Mouse (Mus musculus): ENCODE data around the gene Lcn2. TPM values are rescaled to one million over a fixed set of nuclear protein-coding genes. Genes with fewer than 3 reads are reported as not detected.

Lcn2 gene
- polyA plus RNA-seq, 2 experiments: 1.3 to 2.8 TPM

DNA sequence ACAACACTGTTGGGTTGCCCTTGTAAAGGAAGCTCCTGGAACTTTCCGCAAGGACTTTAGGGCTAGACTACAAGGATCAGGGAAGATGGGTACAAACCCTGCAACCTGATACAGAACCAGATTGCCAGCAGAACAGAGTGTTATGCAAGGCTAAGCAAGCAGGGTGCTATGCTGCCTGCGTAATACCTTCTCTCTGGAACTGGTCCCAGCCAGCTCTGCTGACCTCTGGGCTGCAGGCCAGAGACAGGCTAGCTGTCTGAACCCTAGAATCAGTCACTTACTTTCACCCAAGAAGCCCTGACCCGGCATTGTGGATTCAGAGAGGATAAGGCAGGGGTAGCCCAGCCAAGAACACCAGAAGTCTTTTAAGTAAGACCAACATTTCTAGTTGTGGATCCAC is 31.3 kb upstream of the Lcn2 start:
- Histone ChIP-seq H3K4me3 (replicated peaks; ENCODE audit: low read length) (no peak overlapping the region), H3K9me3 (ENCODE audit: control insufficient read depth, low read length) (no peaks in the 10 kb centered on the region), H3K36me3 (ENCODE audit: control insufficient read depth, insufficient read depth, low read length) (peaks cover 72% of the 10 kb centered on the region), H3K9ac (ENCODE audit: low read depth, low read length, severe bottlenecking) (no peak overlapping the region), H3K27ac (replicated peaks; ENCODE audit: low read depth, low read length) (no peak overlapping the region), H3K27me3 (ENCODE audit: control insufficient read depth, insufficient read depth, low read length) (no peaks in the 10 kb centered on the region), H3K4me2 (replicated peaks; ENCODE audit: low read depth, low read length, severe bottlenecking) (no peak overlapping the region), H3K4me1 (ENCODE audit: control insufficient read depth, insufficient read depth, low read length) (peaks cover 18% of the 10 kb centered on the region)
- WGBS: 86% methylated on average over 3 of the region's 3 CpGs
- no peak for TF ChIP-seq POLR2A (IDR thresholded peaks at IDR 0.05; ENCODE audit: borderline replicate concordance, extremely low read depth, insufficient read depth, insufficient read length)
- ATAC-seq (ENCODE audit: low FRiP score, low read depth): no peak
- no peak for DNase-seq (ENCODE audit: low spot score)

DNA sequence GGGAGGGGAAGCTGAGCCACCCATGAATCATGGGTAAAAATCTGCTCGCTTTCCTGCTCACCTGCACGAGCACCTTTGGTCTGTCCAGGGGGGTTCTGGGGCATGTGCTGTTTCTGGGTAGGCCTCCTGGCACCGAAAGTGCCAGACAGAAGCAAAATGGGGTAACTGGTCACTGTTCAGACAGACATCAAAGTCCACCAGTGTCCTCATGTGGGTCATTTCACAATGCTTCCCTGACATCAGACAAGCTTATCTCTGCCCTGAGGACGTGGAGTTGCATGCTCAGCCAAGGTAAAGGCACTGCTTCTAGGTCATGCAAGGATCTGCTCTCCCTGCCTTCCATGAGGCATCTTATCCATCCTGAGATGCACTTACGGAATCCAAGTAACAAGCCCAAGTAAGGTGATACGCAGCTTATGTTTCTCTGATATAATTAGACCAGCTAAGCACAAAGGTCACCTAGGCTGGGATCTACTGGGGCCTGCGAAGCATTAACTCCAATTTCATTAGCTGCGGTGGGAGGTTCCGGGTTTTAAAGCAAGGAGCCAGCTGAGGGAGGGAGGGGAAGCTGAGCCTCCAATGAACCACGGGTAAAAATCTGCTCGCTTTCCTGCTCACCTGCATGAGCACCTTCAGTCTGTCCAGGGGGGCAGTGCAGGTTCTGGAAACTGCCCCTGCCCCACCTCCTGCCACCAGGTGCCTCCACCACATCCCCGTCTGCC is 30.5 kb upstream of the Lcn2 start:
- 73% methylated on average over 12 of the region's 12 CpGs for WGBS
- Histone ChIP-seq H3K27ac (replicated peaks; ENCODE audit: low read depth, low read length) (no peak overlapping the region), H3K36me3 (ENCODE audit: control insufficient read depth, insufficient read depth, low read length) (peaks cover 74% of the 10 kb centered on the region)

DNA sequence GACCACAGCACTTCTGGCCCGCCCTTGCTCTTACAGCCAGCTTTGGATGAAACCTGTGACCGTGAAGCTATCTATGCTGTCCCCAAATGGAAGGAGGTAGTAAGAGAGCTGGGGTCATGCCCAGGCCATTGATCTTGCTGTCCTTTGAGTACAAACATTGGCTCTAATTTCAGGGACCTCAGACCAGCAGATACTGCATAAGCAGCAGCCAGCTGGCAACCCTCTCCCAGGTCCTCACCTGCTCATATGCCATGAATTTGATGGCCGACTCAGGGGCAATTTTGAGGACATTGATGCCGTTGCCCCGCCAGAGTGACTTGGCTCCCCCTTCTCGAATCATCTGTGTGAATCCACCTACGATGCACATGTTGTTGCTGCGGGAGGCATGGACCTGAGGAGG is 29.4 kb upstream of the Lcn2 start:
- no peak overlapping the region for H3K4me3 ChIP-seq (replicated peaks; ENCODE audit: low read length)
- 93% methylated on average over 8 of the region's 8 CpGs for WGBS
- peaks cover 74% of the 10 kb centered on the region for H3K36me3 ChIP-seq (ENCODE audit: control insufficient read depth, insufficient read depth, low read length)

More for the DNA sequence above, 30.5 kb upstream of the Lcn2 start:
- Histone ChIP-seq H3K4me1 (ENCODE audit: control insufficient read depth, insufficient read depth, low read length) (peaks cover 11% of the 10 kb centered on the region), H3K9me3 (ENCODE audit: control insufficient read depth, low read length) (no peaks in the 10 kb centered on the region), H3K9ac (ENCODE audit: low read depth, low read length, severe bottlenecking) (no peak overlapping the region), H3K27me3 (ENCODE audit: control insufficient read depth, insufficient read depth, low read length) (no peaks in the 10 kb centered on the region), H3K4me2 (replicated peaks; ENCODE audit: low read depth, low read length, severe bottlenecking) (no peak overlapping the region), H3K4me3 (replicated peaks; ENCODE audit: low read length) (no peak overlapping the region)
- no peak for TF ChIP-seq POLR2A (IDR thresholded peaks at IDR 0.05; ENCODE audit: borderline replicate concordance, extremely low read depth, insufficient read depth, insufficient read length)
- DNase-seq (ENCODE audit: low spot score) (no peak), ATAC-seq (ENCODE audit: low FRiP score, low read depth) (no peak)

DNA sequence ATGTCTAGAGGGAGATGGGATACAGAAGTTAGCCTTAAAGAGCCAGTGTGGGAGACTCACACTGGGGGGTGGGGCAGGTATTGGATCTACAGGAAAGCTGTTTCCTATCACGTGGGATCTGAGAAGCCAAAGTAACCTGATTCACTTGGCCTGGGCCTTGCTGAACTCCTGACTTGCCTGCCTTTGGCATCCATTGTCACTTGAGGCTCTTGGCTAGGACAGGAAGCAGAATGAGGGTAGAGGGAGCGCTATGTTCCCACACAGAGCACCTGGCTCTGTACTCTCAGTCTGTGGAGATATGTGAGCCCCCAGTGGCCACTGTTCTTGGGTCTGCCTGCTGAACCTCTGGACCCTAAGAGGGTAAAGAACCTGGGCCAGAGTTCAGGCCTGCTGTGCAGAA is 28.5 kb upstream of the Lcn2 start:
- no peaks in the 10 kb centered on the region for H3K4me1 ChIP-seq (ENCODE audit: control insufficient read depth, insufficient read depth, low read length)
- H3K4me2 ChIP-seq (replicated peaks; ENCODE audit: low read depth, low read length, severe bottlenecking): no peak overlapping the region
- 77% methylated on average over 2 of the region's 2 CpGs for WGBS
- H3K27me3 ChIP-seq (ENCODE audit: control insufficient read depth, insufficient read depth, low read length): no peaks in the 10 kb centered on the region
- TF ChIP-seq POLR2A (IDR thresholded peaks at IDR 0.05; ENCODE audit: borderline replicate concordance, extremely low read depth, insufficient read depth, insufficient read length): no peak
- no peak overlapping the region for H3K27ac ChIP-seq (replicated peaks; ENCODE audit: low read depth, low read length)
- peaks cover 74% of the 10 kb centered on the region for H3K36me3 ChIP-seq (ENCODE audit: control insufficient read depth, insufficient read depth, low read length)
- no peak for ATAC-seq (ENCODE audit: low FRiP score, low read depth)
- no peaks in the 10 kb centered on the region for H3K9me3 ChIP-seq (ENCODE audit: control insufficient read depth, low read length)
- H3K4me3 ChIP-seq (replicated peaks; ENCODE audit: low read length): no peak overlapping the region
- no peak overlapping the region for H3K9ac ChIP-seq (ENCODE audit: low read depth, low read length, severe bottlenecking)
- DNase-seq (ENCODE audit: low spot score): no peak

More for the DNA sequence above, 29.4 kb upstream of the Lcn2 start:
- H3K4me2 ChIP-seq (replicated peaks; ENCODE audit: low read depth, low read length, severe bottlenecking): no peak overlapping the region
- H3K27me3 ChIP-seq (ENCODE audit: control insufficient read depth, insufficient read depth, low read length): no peaks in the 10 kb centered on the region
- no peak overlapping the region for H3K9ac ChIP-seq (ENCODE audit: low read depth, low read length, severe bottlenecking)
- H3K27ac ChIP-seq (replicated peaks; ENCODE audit: low read depth, low read length): no peak overlapping the region
- no peaks in the 10 kb centered on the region for H3K9me3 ChIP-seq (ENCODE audit: control insufficient read depth, low read length)
- no peak for TF ChIP-seq POLR2A (IDR thresholded peaks at IDR 0.05; ENCODE audit: borderline replicate concordance, extremely low read depth, insufficient read depth, insufficient read length)
- peaks cover under 1% of the 10 kb centered on the region; the same call in 1 of the 2 replicates for H3K4me1 ChIP-seq (ENCODE audit: control insufficient read depth, insufficient read depth, low read length)
- no peak for DNase-seq (ENCODE audit: low spot score)
- no peak for ATAC-seq (ENCODE audit: low FRiP score, low read depth)

DNA sequence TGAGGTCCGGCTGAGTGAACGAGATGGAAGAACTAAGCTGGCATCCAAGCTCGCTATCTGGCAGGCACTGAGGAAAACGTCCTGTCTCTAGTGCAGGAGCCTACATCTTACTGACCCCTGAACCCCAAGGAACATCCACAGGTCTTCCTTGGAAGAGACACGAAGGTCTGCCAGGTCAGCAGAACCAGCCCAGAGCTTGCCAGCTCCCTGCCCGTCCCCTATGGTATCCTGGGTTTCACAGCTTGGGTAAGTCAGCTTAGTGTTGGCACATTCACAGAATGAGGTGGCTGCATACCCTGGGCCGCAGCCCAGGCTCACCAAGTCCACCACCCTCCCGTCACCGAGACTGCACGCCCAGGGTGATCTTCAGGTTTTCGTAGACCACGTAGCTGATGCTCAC is 27.7 kb upstream of the Lcn2 start:
- WGBS: 94% methylated on average over 12 of the region's 12 CpGs
- Histone ChIP-seq H3K36me3 (ENCODE audit: control insufficient read depth, insufficient read depth, low read length) (peaks cover 66% of the 10 kb centered on the region), H3K9me3 (ENCODE audit: control insufficient read depth, low read length) (no peaks in the 10 kb centered on the region), H3K27me3 (ENCODE audit: control insufficient read depth, insufficient read depth, low read length) (no peaks in the 10 kb centered on the region), H3K4me2 (replicated peaks; ENCODE audit: low read depth, low read length, severe bottlenecking) (no peak overlapping the region), H3K27ac (replicated peaks; ENCODE audit: low read depth, low read length) (no peak overlapping the region), H3K9ac (ENCODE audit: low read depth, low read length, severe bottlenecking) (no peak overlapping the region), H3K4me3 (replicated peaks; ENCODE audit: low read length) (no peak overlapping the region), H3K4me1 (ENCODE audit: control insufficient read depth, insufficient read depth, low read length) (no peaks in the 10 kb centered on the region)
- ATAC-seq (ENCODE audit: low FRiP score, low read depth) (no peak), DNase-seq (ENCODE audit: low spot score) (no peak)
- TF ChIP-seq POLR2A (IDR thresholded peaks at IDR 0.05; ENCODE audit: borderline replicate concordance, extremely low read depth, insufficient read depth, insufficient read length): no peak

All from limb, embryonic 14.5 days (tissue).